Comparison of ENCODE assay signal across 13 mouse cellular contexts in genomic region chr2:71779266-71779888, GRCm38 (mm10). TPM values are rescaled to one million over a fixed set of nuclear protein-coding genes. Genes with fewer than 3 reads are reported as not detected.
DNase-seq lines count a peak whose midpoint lies in the region; ATAC-seq and TF ChIP-seq lines count a peak whose summit lies in the region.
"Had no signal": no experiment of that assay in that cellular context is flagged by ENCODE, and none has a peak within 500 bp of the region (broad histone marks: within the 10 kb centered on the region; RNA-seq: fewer than 3 reads in every experiment).

No protein-coding gene starts in this region.

- no peaks in the 10 kb centered on the region for H3K9me3 ChIP-seq in liver, embryonic 14.5 days (ENCODE audit: control insufficient read depth, low read length)
- H3K9me3 ChIP-seq in heart, embryonic 15.5 days (replicated peaks), result no peaks in the 10 kb centered on the region
- H3K9me3 ChIP-seq: forebrain, embryonic 12.5 days; limb, embryonic 13.5 days had no signal

- no peaks in the 10 kb centered on the region for H3K27me3 ChIP-seq in liver, embryonic 14.5 days (ENCODE audit: control insufficient read depth, insufficient read depth, low read length)
- H3K27me3 ChIP-seq in heart, embryonic 15.5 days, result no peaks in the 10 kb centered on the region
- H3K27me3 ChIP-seq: forebrain, embryonic 12.5 days; limb, embryonic 13.5 days had no signal

- WGBS in liver, embryonic 14.5 days (ENCODE audit: insufficient replicate concordance), result 17% methylated on average over 5 of the region's 5 CpGs
- WGBS in heart, embryonic 15.5 days, result 41% methylated on average over 5 of the region's 5 CpGs

- no peak for TF ChIP-seq CTCF in liver, embryonic 14.5 days (IDR thresholded peaks at IDR 0.05; ENCODE audit: low read depth)

- no peak overlapping the region for H3K27ac ChIP-seq in liver, embryonic 14.5 days
- peak overlapping the region; percentile 69 for H3K27ac ChIP-seq in heart, embryonic 15.5 days
- H3K27ac ChIP-seq: forebrain, embryonic 12.5 days; hindbrain, postnatal 0 days; layer of hippocampus, adult 2 months; limb, embryonic 13.5 days had no signal

- H3K36me3 ChIP-seq in liver, embryonic 14.5 days (replicated peaks; ENCODE audit: control insufficient read depth, insufficient read depth, low read depth), result no peaks in the 10 kb centered on the region
- H3K36me3 ChIP-seq in heart, embryonic 15.5 days, result no peaks in the 10 kb centered on the region
- H3K36me3 ChIP-seq: forebrain, embryonic 12.5 days; limb, embryonic 13.5 days had no signal

- no peak overlapping the region for H3K4me2 ChIP-seq in liver, embryonic 14.5 days (ENCODE audit: low read depth)
- H3K4me2 ChIP-seq in heart, embryonic 15.5 days, result no peak overlapping the region
- H3K4me2 ChIP-seq: forebrain, embryonic 12.5 days; limb, embryonic 13.5 days had no signal

- DNase-seq in embryo, embryonic 11 days, result peak; percentile 37
- no peak for DNase-seq in embryo, embryonic 9.5 days (ENCODE audit: extremely low spot score)
- no peak for DNase-seq in liver, embryonic 14.5 days (ENCODE audit: low read depth in 3 of 3, low spot score in 3 of 3)
- no peak for DNase-seq in liver
- peak; percentile 49 to 70 for DNase-seq in lung, postnatal 4 days
- no peak for DNase-seq in cerebellum, postnatal 36 days
- no peak for DNase-seq in T-cell, adult 2 months (ENCODE audit: low spot score)
- DNase-seq: gastrocnemius, postnatal 14 days had no signal

- H3K4me3 ChIP-seq in liver, embryonic 14.5 days (ENCODE audit: insufficient read depth in 1 of 2, low read depth in 2 of 2, low read length in 2 of 2), result no peak overlapping the region
- H3K4me3 ChIP-seq in heart, embryonic 15.5 days, result no peak overlapping the region
- H3K4me3 ChIP-seq: forebrain, embryonic 12.5 days; layer of hippocampus, adult 2 months; limb, embryonic 13.5 days had no signal

- 0 out of 2 replicates have a peak, but pooled peaks have one; percentile 21 for ATAC-seq in liver, embryonic 14.5 days (ENCODE audit: insufficient read depth)
- ATAC-seq in heart, embryonic 15.5 days (replicated peaks; ENCODE audit: insufficient number of reproducible peaks, insufficient read depth, low FRiP score, low read depth), result peak; percentile 70; the same call in 1 of the 2 replicates
- ATAC-seq: hindbrain, postnatal 0 days had no signal

- H3K9ac ChIP-seq in liver, embryonic 14.5 days (replicated peaks), result no peak overlapping the region
- H3K9ac ChIP-seq in heart, embryonic 15.5 days, result no peak overlapping the region
- H3K9ac ChIP-seq: forebrain, embryonic 12.5 days; limb, embryonic 13.5 days had no signal

- no peak for TF ChIP-seq EP300 in liver, embryonic 14.5 days (IDR thresholded peaks at IDR 0.05; ENCODE audit: low read depth)

- H3K4me1 ChIP-seq in liver, embryonic 14.5 days (replicated peaks; ENCODE audit: control insufficient read depth in 2 of 2, insufficient read depth in 2 of 2, low read length in 1 of 2), result no peaks in the 10 kb centered on the region
- peaks cover 7% of the 10 kb centered on the region for H3K4me1 ChIP-seq in heart, embryonic 15.5 days (replicated peaks)
- H3K4me1 ChIP-seq: limb, embryonic 13.5 days had no signal

RNA-seq across cellular contexts. Expression of gene Itga6, which starts 34.0 kb away (rescaled TPM):
- 4.1 and 5.5 TPM in 2 replicates for polyA plus RNA-seq in liver, embryonic 14.5 days (2012; rRNA removed)
- 6.2 and 8.4 TPM in 2 replicates for polyA plus RNA-seq in liver, embryonic 14.5 days (2014; fragmentation: Nextera tagmentation; extraction: Ambion mirVana)
- 48.5 and 52.8 TPM in 2 replicates for polyA plus RNA-seq in heart, embryonic 15.5 days (2015; fragmentation: Nextera tagmentation; extraction: Ambion mirVana)

Comparison
In these comparisons a context has a peak if more than half of its experiments do, and no peak if none do; other contexts are left out.
1. DNase-seq: peak in embryo, embryonic 11 days (single experiment) and lung, postnatal 4 days (2 of 2); none in embryo, embryonic 9.5 days (single experiment), liver, embryonic 14.5 days (0 of 3), liver (single experiment), cerebellum, postnatal 36 days (0 of 2) and T-cell, adult 2 months (single experiment).